Mouse (Mus musculus) bone marrow, adult 2 months (tissue): ENCODE results near the gene Ovgp1.

Experiments used
- CTCF ChIP-seq: fragments of 200-500 bp; IDR thresholded peaks from 2 replicates; pipeline ENCODE4 v1.5.1; 2011; ENCODE audit warnings: low read length, control low read depth; ENCODE audit not compliant: control insufficient read depth, insufficient read depth
- POLR2A ChIP-seq: fragments of 200-500 bp; IDR thresholded peaks from 2 replicates; pipeline ENCODE4 v1.6.1; 2011; ENCODE audit warnings: low read depth, mild to moderate bottlenecking, control low read depth, low read length, borderline replicate concordance; ENCODE audit not compliant: control insufficient read depth

DNA sequence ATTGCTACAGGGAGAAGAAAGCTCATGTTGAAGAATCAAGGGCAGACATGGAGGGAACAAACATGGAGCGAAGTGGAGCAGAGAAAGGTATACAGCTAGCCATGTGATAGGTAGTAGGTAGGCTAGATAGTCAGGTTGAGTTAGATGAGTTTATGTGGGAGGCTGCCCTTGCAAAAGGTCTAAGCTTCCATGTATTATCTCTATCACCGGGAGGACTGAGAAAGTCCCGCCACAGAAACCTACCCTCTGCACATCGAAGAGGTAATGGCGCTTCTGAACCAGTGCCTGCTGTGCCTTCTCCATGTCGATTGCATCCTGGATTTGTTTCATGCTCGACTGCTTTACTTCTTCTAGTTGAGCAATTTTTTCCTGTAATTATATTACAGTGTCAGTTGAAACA, 22.2 kb upstream of the Ovgp1 start:
- TF ChIP-seq CTCF (no peak), POLR2A (no peak)
